Mouse (Mus musculus): ENCODE measurements around the gene Btbd17. TPM values are rescaled to one million over a fixed set of nuclear protein-coding genes. Genes with fewer than 3 reads are reported as not detected.

Btbd17 gene
- polyA plus RNA-seq (2015; fragmentation: Nextera tagmentation; extraction: Ambion mirVana), result 3.6 and 4.2 TPM in 2 replicates

DNA sequence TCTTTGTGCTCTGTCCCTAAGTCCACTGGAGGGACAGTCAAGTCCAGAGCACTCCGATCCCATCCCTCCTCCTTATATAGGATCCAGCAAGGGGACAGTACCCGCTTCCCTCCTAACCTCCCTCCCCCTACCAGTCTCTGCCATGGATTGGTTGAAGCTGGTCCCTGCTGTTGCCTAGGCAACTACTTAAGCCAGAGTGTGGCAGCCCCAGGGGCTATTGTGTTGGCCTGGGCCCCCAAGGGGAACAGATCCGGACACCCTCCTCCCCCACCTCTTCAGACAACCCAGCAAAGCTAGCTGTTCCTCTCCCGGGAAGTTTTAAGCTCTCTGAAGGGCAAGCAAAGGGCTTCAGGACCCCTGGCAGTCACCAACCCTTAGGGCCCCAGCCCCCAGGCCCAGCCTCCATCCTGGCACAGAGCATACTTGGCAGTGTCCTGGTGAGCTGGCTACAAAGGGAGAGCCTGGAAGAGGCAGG, at the start of gene Btbd17:
Btbd17 (minus strand) TSS at position 98 of the 475 bp plus-strand sequence.
- Histone ChIP-seq H3K9ac (no peak within 1 kb of the TSS), H3K27me3 (peaks cover 37% of the 10 kb centered on the region), H3K4me1 (peaks cover 30% of the 10 kb centered on the region), H3K36me3 (no peaks in the 10 kb centered on the region), H3K4me2 (replicated peaks) (peak within 1 kb of the TSS; percentile 56), H3K9me3 (replicated peaks) (no peaks in the 10 kb centered on the region), H3K4me3 (replicated peaks) (peak within 1 kb of the TSS; percentile 34), H3K27ac (replicated peaks) (peak within 1 kb of the TSS; percentile 53)
- peak; percentile 40; the same call in 1 of the 2 replicates for ATAC-seq (ENCODE audit: insufficient number of reproducible peaks, low FRiP score, low TSS enrichment, low read depth)
- 12% methylated on average over 4 of the region's 4 CpGs for WGBS

DNA sequence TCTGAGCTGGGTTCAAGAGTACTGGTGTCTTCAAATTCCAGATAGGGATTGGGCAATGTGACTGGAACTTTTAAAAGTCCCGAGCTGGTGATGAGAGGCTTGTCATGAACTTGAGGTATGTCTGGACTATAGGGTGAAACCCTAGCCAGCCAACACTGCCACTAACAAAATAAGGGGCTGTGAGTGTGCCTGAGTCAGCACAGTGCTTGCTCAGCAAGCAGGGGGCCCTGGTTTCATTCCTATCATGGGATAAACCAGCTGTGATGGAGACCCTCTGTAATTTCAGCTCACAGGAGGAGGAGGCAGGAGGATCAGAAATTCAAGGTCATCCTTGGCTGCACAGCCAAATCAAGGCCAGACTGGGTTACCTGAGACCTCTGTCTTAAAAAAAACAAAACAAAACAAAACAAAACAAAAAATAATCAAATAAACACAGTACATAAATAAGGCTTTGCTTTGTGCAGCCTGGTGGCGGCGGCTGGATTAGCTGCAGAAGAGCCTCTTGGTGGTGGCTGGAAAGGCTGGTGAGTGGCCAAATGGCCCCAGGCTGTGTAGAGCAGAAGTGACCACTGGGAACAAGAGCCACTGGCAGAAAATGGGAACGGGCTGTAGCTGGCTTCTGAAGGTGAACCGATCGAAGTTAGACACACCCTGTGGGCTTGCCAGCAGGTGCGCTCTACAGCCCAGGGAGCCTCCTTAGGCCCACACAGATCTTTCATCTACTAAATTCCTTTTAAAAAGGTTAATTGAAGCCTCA, 48.9 kb upstream of the Btbd17 start:
- peak overlapping the region; percentile 61 for H3K27ac ChIP-seq (replicated peaks)
- WGBS, result 58% methylated on average over 7 of the region's 7 CpGs
- no peak overlapping the region for H3K9ac ChIP-seq
- no peak; the same call in 1 of the 2 replicates for ATAC-seq (ENCODE audit: insufficient number of reproducible peaks, low FRiP score, low TSS enrichment, low read depth)
- no peaks in the 10 kb centered on the region for H3K27me3 ChIP-seq
- H3K36me3 ChIP-seq, result no peaks in the 10 kb centered on the region
- H3K4me2 ChIP-seq (replicated peaks), result no peak overlapping the region
- H3K9me3 ChIP-seq (replicated peaks), result no peaks in the 10 kb centered on the region
- no peak overlapping the region for H3K4me3 ChIP-seq (replicated peaks)
- peaks cover 11% of the 10 kb centered on the region for H3K4me1 ChIP-seq

DNA sequence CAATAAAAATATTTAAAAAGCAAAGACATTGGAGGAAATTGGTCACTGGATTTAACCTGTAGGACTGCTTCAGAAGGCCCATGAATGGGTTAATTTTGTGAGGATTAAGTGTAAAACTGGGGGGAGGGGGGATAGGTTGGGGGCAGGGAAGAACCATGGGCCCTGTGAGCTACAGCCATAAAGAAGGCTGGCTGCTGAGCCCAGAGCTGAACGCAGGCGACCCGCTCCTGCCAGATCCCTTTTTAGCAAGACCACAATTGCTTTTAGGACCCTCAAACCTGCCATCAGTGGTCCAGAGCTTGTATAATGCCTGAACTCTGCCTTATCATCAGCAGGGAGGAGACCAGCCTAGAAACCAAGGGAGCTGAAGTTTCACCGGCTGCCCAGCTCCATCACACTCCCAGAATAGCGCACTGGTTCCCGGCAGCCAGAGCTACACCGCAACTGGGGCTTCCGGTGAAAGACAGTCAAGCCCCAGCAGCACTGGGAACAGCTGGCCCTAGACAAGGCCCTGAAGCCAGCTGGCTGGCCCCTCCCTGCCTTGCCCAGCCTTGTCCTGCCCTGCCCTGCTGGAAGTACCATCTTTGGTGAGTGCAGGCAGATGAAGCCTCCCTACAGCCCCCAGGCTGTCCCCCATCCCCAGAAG, 48.2 kb upstream of the Btbd17 start:
- ATAC-seq (ENCODE audit: insufficient number of reproducible peaks, low FRiP score, low TSS enrichment, low read depth), result peak; percentile 91
- 4% methylated on average over 8 of the region's 8 CpGs for WGBS
- no peaks in the 10 kb centered on the region for H3K36me3 ChIP-seq
- H3K27ac ChIP-seq (replicated peaks), result peak overlapping the region; percentile 61
- H3K4me1 ChIP-seq, result peaks cover 9% of the 10 kb centered on the region
- no peaks in the 10 kb centered on the region for H3K27me3 ChIP-seq
- no peak overlapping the region for H3K4me3 ChIP-seq (replicated peaks)
- H3K9me3 ChIP-seq (replicated peaks), result no peaks in the 10 kb centered on the region
- no peak overlapping the region for H3K9ac ChIP-seq
- H3K4me2 ChIP-seq (replicated peaks), result no peak overlapping the region

DNA sequence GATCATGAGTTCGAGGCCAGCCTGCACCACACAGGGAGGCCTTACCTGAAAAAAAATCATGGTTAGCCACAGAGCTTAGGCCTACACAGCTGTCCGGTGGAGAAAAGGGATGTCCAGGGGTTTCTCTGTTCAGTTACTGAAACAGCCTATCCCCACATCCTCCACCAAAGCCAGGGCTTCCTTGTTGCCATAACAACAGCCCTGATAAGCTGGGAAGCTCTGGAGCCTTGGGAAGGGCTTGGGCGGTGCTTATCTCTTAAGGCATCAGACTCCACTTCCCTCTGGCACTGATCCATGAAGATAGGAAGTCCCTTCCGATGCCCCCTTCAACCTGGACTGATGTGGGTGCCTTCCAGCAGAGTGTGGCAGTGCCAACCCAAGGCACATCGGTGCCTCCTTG, 37.4 kb upstream of the Btbd17 start:
- Histone ChIP-seq H3K9ac (no peak overlapping the region), H3K27ac (replicated peaks) (no peak overlapping the region), H3K9me3 (replicated peaks) (no peaks in the 10 kb centered on the region), H3K36me3 (no peaks in the 10 kb centered on the region), H3K4me3 (replicated peaks) (no peak overlapping the region), H3K4me2 (replicated peaks) (no peak overlapping the region), H3K27me3 (no peaks in the 10 kb centered on the region), H3K4me1 (peaks cover 20% of the 10 kb centered on the region)
- no peak for ATAC-seq (ENCODE audit: insufficient number of reproducible peaks, low FRiP score, low TSS enrichment, low read depth)
- 62% methylated on average over 5 of the region's 5 CpGs for WGBS

DNA sequence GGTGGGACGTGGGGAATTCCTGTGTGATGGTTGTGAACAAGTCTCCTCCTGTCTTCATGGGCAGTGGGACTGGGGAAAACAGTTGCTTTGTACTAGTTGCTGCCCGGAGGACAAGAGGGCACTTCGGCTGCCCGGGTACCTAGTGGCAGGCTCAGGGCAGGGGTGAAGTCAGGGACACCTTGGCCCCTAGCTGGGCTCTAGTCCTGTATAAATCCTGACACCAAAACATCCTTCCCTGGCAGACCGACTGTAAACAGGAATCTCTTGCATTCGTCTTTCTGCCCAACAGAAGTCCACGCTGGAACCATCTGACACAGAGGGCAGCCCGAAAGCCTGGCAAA, 34.7 kb upstream of the Btbd17 start:
- H3K36me3 ChIP-seq, result no peaks in the 10 kb centered on the region
- H3K4me3 ChIP-seq (replicated peaks), result peak overlapping the region; percentile 27; the same call in 1 of the 2 replicates
- peak overlapping the region; percentile 53 for H3K4me2 ChIP-seq (replicated peaks)
- no peaks in the 10 kb centered on the region for H3K27me3 ChIP-seq
- no peak for ATAC-seq (ENCODE audit: insufficient number of reproducible peaks, low FRiP score, low TSS enrichment, low read depth)
- peaks cover 20% of the 10 kb centered on the region for H3K4me1 ChIP-seq
- peak overlapping the region; percentile 77 for H3K27ac ChIP-seq (replicated peaks)
- no peak overlapping the region for H3K9ac ChIP-seq
- WGBS, result 14% methylated on average over 8 of the region's 8 CpGs
- H3K9me3 ChIP-seq (replicated peaks), result no peaks in the 10 kb centered on the region

DNA sequence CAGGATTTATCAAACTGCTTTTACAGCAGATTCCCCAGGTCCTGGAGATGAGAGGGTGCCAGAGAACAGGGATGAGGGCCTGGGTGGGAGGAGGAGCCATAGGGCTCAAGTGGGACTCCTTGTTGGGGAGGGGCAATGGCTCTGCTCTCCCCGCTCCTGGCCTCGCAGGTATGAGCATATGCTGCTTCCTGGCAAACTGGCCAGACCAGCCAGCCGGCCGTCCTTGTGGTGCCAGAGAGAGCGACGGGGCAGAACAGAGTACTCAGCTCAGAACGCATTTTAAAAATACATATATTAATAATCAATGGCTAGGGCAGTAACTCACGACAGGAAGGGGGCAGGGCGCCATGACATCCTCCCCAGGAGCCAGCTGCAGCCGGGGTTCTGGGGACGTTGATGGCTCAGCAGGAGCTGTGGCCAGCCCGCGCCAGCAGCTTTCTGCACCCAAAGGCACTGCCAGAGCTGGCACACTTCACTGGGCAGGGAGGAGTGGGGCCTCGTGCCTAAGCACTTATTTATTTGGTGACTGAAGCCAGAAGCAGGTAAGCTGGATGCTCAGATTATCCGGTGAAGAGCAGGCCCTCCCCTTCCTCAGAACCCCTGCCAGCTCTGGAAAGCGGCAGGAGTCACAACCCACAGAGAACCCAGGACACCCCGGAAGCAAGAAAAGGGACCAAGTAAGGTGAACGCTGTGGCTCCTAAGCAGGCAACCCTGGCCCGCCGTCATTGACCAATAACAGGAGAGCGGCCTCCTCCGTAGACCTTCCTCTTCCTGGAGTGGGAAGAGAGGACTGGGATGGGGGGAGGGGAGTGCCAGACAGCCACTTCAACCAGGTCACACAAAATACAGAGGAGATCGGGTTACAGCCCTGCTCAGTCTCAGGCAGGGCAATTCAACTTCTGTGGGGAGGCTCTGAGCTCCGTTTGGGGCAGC, 34.0 kb upstream of the Btbd17 start:
- peak; percentile 78 for ATAC-seq (ENCODE audit: insufficient number of reproducible peaks, low FRiP score, low TSS enrichment, low read depth)
- 4% methylated on average over 24 of the region's 24 CpGs for WGBS
- Histone ChIP-seq H3K9ac (peak overlapping the region; percentile 31; the same call in 1 of the 2 replicates), H3K27ac (replicated peaks) (peak overlapping the region; percentile 77), H3K36me3 (no peaks in the 10 kb centered on the region), H3K9me3 (replicated peaks) (no peaks in the 10 kb centered on the region), H3K4me2 (replicated peaks) (peak overlapping the region; percentile 53), H3K4me1 (peaks cover 20% of the 10 kb centered on the region), H3K4me3 (replicated peaks) (peak overlapping the region; percentile 27), H3K27me3 (no peaks in the 10 kb centered on the region)

DNA sequence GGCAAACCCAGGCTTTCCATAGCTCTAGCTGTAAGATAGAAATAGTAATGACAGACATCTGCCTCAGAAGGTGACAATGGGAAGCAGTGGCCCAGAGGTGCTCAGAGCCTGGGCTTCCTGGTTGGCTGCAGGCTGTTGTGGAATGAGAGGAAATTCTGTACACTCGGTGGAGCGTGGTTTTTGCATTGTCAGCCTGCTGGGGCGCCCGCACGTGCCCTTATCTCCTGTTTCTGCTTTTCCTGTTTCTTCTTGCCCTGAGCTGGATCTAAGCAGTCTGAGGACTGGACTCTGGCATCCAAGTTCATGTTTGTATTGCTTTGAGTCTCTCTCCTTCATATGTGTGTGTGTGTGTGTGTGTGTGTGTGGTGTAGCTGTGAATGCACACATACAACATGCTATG, 30.9 kb upstream of the Btbd17 start:
- H3K4me3 ChIP-seq (replicated peaks), result no peak overlapping the region
- no peaks in the 10 kb centered on the region for H3K36me3 ChIP-seq
- H3K27me3 ChIP-seq, result no peaks in the 10 kb centered on the region
- WGBS, result 42% methylated on average over 5 of the region's 5 CpGs
- H3K9ac ChIP-seq, result no peak overlapping the region
- H3K4me1 ChIP-seq, result peaks cover 38% of the 10 kb centered on the region
- H3K27ac ChIP-seq (replicated peaks), result no peak overlapping the region
- no peaks in the 10 kb centered on the region for H3K9me3 ChIP-seq (replicated peaks)
- ATAC-seq (ENCODE audit: insufficient number of reproducible peaks, low FRiP score, low TSS enrichment, low read depth), result no peak
- no peak overlapping the region for H3K4me2 ChIP-seq (replicated peaks)

DNA sequence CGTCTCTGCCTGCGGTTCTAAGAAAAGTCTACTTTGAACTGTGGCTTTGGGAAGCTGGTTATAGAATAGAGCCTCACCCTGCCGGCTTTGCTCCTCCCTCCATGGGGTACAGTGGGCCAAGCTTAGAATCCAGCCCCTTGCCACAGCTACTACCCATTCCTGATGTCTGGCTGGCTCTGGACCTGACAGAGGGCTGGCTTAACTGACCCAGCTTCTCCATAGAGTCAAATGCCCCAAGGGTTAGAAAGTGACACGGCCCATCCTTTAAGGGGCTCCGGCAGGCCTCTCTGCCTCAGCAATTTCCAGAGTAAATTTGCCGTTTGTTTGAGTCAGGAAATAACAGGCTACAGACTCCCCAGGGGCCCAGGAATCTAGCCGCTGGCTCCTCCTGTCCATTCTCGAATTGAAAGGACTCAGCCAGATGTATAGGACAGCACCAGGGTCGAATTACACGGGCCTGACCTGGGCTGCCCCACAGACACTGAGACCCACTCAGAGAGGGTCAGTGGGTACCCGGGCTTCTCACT, 27.5 kb upstream of the Btbd17 start:
- 6% methylated on average over 11 of the region's 11 CpGs for WGBS
- H3K27ac ChIP-seq (replicated peaks), result peak overlapping the region; percentile 71
- no peaks in the 10 kb centered on the region for H3K27me3 ChIP-seq
- peaks cover 33% of the 10 kb centered on the region for H3K4me1 ChIP-seq
- no peaks in the 10 kb centered on the region for H3K36me3 ChIP-seq
- H3K9ac ChIP-seq, result no peak overlapping the region
- no peak overlapping the region for H3K4me3 ChIP-seq (replicated peaks)
- peak overlapping the region; percentile 9 for H3K4me2 ChIP-seq (replicated peaks)
- no peaks in the 10 kb centered on the region for H3K9me3 ChIP-seq (replicated peaks)
- peak; percentile 55 for ATAC-seq (ENCODE audit: insufficient number of reproducible peaks, low FRiP score, low TSS enrichment, low read depth)

DNA sequence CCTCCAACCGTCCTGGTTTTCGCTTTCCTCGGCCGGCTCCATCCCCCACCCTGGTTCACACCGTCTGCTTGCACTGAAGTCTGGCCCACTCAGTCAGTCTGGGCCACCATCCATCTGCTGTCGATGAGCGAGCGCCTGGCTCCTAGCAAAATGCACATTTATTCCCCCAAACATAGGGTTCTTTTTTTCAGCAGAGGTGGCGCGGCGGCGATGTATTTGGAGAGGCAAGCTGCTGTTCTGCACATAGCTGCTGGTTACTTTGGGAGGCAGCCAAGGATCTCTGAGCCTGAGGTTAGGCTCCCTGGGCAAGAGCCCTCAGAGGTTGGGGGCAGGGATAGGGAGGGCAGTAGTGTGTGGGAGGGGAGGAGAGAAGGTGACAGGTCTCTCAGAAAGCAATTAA, 27.0 kb upstream of the Btbd17 start:
- peak overlapping the region; percentile 71 for H3K27ac ChIP-seq (replicated peaks)
- no peaks in the 10 kb centered on the region for H3K9me3 ChIP-seq (replicated peaks)
- peaks cover 33% of the 10 kb centered on the region for H3K4me1 ChIP-seq
- H3K27me3 ChIP-seq, result no peaks in the 10 kb centered on the region
- no peaks in the 10 kb centered on the region for H3K36me3 ChIP-seq
- ATAC-seq (ENCODE audit: insufficient number of reproducible peaks, low FRiP score, low TSS enrichment, low read depth), result peak; percentile 88
- H3K4me3 ChIP-seq (replicated peaks), result no peak overlapping the region
- WGBS, result 30% methylated on average over 12 of the region's 12 CpGs
- peak overlapping the region; percentile 9 for H3K4me2 ChIP-seq (replicated peaks)
- H3K9ac ChIP-seq, result no peak overlapping the region; the same call in 1 of the 2 replicates

DNA sequence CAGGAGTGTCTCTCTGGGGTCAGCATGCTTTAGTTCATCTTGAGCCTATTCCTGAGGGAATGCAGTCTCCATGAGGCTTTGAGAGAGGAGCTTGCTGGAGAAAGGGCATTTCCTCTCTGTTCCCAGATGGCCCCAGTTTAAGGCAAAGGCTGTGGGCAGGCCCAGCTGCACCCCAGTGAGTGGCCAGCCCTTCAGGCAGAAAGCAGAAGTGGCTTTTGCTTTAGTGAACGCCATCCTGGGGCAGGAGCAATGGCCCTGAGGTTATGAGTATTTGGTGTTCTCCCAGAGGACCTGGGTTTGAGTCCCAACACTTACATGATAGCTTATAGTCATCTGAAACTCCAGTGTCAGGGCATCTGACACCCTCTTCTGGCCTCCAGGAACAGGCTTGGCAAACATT, 25.6 kb upstream of the Btbd17 start:
- H3K9ac ChIP-seq, result no peak overlapping the region
- H3K4me2 ChIP-seq (replicated peaks), result no peak overlapping the region
- H3K27ac ChIP-seq (replicated peaks), result no peak overlapping the region
- no peak for ATAC-seq (ENCODE audit: insufficient number of reproducible peaks, low FRiP score, low TSS enrichment, low read depth)
- H3K27me3 ChIP-seq, result no peaks in the 10 kb centered on the region
- no peaks in the 10 kb centered on the region for H3K36me3 ChIP-seq
- H3K4me1 ChIP-seq, result peaks cover 33% of the 10 kb centered on the region
- H3K4me3 ChIP-seq (replicated peaks), result no peak overlapping the region
- no peaks in the 10 kb centered on the region for H3K9me3 ChIP-seq (replicated peaks)
- WGBS, result 48% methylated on average over 1 of the region's 1 CpGs

DNA sequence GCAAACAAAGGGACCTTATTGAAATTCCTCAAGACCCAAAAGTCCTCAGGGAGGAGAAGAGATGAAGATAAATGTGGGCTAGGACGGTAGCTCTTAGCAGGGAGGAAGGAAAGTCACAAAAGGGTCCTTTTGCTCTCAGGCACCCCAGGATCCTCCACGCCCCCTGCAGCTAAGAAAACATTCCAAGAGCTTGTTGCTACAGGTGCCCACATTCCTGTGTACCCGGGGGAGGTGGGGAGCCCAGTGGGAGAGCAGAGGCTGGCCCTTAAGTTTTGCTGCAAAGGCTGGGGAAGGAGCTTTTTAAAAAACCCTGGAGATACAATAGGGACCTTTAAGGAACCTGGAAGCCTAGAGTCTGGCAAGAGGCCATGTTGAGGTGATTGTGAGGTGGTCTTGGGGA, 24.7 kb upstream of the Btbd17 start:
- Histone ChIP-seq H3K27ac (replicated peaks) (no peak overlapping the region), H3K27me3 (no peaks in the 10 kb centered on the region), H3K4me1 (peaks cover 33% of the 10 kb centered on the region), H3K4me3 (replicated peaks) (no peak overlapping the region), H3K4me2 (replicated peaks) (no peak overlapping the region), H3K9me3 (replicated peaks) (no peaks in the 10 kb centered on the region), H3K36me3 (no peaks in the 10 kb centered on the region), H3K9ac (no peak overlapping the region)
- 28% methylated on average over 3 of the region's 3 CpGs for WGBS
- no peak for ATAC-seq (ENCODE audit: insufficient number of reproducible peaks, low FRiP score, low TSS enrichment, low read depth)

Data from embryonic facial prominence, embryonic 15.5 days (tissue).